Mouse (Mus musculus): ENCODE results near the gene Rab21. TPM values are rescaled to one million over a fixed set of nuclear protein-coding genes. Genes with fewer than 3 reads are reported as not detected.

Gene Rab21
- polyA plus RNA-seq, 1 experiment from 2014 or later: 15.4 TPM

DNA sequence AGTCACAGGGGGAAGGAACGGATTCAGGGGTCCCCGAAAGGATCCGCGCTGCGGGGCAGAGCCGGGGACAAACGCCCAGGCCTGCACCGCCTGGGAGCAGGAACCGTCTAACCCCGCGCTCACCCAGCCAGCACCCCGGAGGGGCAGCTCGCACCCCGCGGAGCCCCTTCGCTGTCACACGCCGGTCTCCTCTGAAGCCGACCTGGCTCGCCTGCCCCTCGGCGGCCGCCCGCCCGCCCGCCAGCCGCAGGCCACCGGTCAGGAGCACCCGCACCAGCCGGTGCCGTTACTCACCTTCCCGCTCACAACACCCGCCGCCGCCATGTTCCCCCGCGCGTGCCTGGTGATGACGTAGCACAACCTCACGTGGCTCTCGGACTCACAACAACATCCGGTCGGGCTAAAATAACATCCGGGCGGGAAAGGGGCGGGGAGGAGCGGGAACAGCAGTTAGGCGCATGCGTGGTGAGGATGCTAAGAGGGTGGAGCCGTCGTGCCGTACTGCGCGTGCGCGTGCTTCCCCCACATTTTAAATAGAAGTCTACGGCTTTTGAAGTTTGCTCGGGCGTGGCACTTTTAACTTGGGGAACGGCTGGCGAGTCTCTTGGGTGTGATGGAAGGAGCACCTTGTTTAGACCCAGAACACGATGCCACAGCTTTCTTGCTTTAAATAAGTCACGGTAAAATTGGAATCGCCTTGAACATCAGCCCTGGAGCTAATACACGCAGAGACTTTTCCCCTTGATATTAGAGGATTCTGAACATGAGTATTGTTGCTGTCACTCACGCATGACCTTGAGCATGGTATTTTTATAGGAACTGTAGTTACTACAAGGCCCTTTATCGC is 64.1 kb downstream of the Rab21 start, which contains the start of gene Tbc1d15:
TSS of gene Tbc1d15 (minus strand) at position 380 of the 847 bp plus-strand sequence.
- H3K9me3 ChIP-seq (ENCODE audit: control insufficient read depth, low read length): no peaks in the 10 kb centered on the region
- H3K27ac ChIP-seq (ENCODE audit: low read depth, low read length): peak within 1 kb of the TSS; percentile 39; the same call in 1 of the 2 replicates
- peak within 1 kb of the TSS; percentile 80 for H3K9ac ChIP-seq (replicated peaks; ENCODE audit: low read depth, low read length)
- WGBS: under 1% methylated on average over 65 of the region's 67 CpGs
- no peaks in the 10 kb centered on the region for H3K36me3 ChIP-seq (ENCODE audit: control insufficient read depth, insufficient read depth, low read length)
- H3K4me1 ChIP-seq (ENCODE audit: control insufficient read depth, insufficient read depth, low read length): peaks cover 8% of the 10 kb centered on the region; the same call in 1 of the 2 replicates
- ATAC-seq (ENCODE audit: low read depth): peak; percentile 99
- H3K4me2 ChIP-seq (ENCODE audit: low read depth, low read length): peak within 1 kb of the TSS; percentile 65
- peak within 1 kb of the TSS; percentile 94 for H3K4me3 ChIP-seq (ENCODE audit: low read depth, low read length)
- no peaks in the 10 kb centered on the region for H3K27me3 ChIP-seq (ENCODE audit: control insufficient read depth, insufficient read depth, low read length)

DNA sequence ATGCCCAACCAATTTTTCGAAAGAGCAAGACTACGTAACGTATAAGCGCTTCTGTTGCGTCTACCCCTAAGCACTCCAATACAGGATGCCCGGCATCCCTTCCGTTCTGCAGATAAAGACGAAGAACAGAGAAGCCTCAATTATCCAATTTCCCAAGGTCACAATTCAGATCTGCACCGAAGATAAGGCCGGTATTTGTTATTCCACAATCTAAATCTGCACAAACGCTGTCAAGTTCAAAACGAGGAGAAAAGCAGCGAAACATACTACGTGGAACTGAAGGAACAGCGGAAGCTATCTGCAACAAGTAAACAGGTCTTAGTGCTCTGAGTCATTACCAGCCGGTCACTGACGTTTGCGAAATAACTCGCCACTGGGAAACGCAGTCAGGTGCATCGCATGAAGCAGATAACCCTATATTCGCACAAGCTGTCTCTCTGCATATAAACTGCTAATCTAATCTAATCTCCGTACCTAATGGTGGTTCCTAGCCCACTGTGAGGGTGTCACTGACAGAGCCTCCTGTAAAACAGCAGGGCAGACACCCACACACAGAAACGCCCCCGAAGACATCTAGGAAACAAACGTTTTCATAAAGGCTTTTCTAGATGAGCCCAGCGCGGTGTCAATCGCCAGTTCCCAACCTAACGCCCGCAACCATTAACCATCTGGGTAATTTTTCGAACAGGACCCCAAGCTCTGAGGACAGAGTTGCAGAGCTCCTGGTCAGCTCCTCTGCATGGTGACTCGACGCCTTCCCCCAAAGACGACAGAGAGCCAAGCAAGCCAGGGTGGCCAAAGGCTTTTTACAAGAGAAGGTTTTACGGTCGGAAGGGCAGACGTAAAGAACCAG is 64.9 kb downstream of the Rab21 start:
- Histone ChIP-seq H3K4me2 (ENCODE audit: low read depth, low read length) (peak overlapping the region; percentile 64), H3K4me3 (ENCODE audit: low read depth, low read length) (peak overlapping the region; percentile 94), H3K36me3 (ENCODE audit: control insufficient read depth, insufficient read depth, low read length) (no peaks in the 10 kb centered on the region), H3K27ac (ENCODE audit: low read depth, low read length) (no peak overlapping the region), H3K9ac (replicated peaks; ENCODE audit: low read depth, low read length) (peak overlapping the region; percentile 80), H3K4me1 (ENCODE audit: control insufficient read depth, insufficient read depth, low read length) (peaks cover 8% of the 10 kb centered on the region; the same call in 1 of the 2 replicates), H3K27me3 (ENCODE audit: control insufficient read depth, insufficient read depth, low read length) (no peaks in the 10 kb centered on the region), H3K9me3 (ENCODE audit: control insufficient read depth, low read length) (no peaks in the 10 kb centered on the region)
- WGBS: 39% methylated on average over 33 of the region's 38 CpGs
- ATAC-seq (ENCODE audit: low read depth): no peak

DNA sequence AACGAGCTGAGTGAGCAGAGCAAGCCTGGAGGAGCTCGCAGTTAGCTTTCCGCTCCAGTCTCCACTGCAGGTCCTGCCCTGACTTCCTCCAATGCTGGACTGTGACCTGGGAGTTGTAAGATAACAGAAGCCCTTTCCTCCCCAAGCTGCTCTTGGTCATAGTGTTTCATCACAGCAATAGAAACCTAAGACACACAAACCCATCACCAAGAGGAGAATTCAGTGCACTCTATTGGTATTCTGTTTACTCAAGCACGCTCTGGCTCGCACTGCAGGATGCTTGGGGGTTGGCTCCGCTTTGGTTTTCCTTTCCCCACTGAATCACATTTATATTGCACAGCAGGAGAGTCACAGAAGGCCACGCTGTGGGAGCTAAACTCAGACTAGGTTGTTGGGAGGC is 67.4 kb downstream of the Rab21 start:
- Histone ChIP-seq H3K27me3 (ENCODE audit: control insufficient read depth, insufficient read depth, low read length) (no peaks in the 10 kb centered on the region), H3K36me3 (ENCODE audit: control insufficient read depth, insufficient read depth, low read length) (no peaks in the 10 kb centered on the region), H3K4me1 (ENCODE audit: control insufficient read depth, insufficient read depth, low read length) (peaks cover 8% of the 10 kb centered on the region; the same call in 1 of the 2 replicates), H3K9ac (replicated peaks; ENCODE audit: low read depth, low read length) (no peak overlapping the region), H3K27ac (ENCODE audit: low read depth, low read length) (no peak overlapping the region), H3K4me3 (ENCODE audit: low read depth, low read length) (no peak overlapping the region), H3K4me2 (ENCODE audit: low read depth, low read length) (no peak overlapping the region), H3K9me3 (ENCODE audit: control insufficient read depth, low read length) (no peaks in the 10 kb centered on the region)
- ATAC-seq (ENCODE audit: low read depth): no peak
- 42% methylated on average over 7 of the region's 7 CpGs for WGBS

DNA sequence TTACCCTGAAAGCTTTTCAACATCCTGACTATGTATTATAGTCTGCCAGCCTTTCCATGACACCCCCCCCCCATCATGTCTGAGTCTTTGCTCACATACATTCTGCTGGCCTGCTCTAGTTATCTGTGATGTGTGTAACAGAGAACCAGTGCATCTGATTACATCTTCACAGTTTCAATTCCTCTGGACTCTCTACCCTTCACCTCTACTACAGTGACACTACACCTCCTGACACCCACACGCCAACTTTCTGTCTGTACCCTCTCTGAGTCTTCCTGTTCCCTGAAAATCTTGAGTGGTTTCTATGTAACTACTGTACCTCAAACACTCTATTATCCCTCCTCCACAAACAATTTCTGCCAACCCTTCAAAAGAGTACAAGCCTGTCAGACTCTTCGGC is 69.9 kb downstream of the Rab21 start:
- no peak overlapping the region for H3K4me2 ChIP-seq (ENCODE audit: low read depth, low read length)
- no peaks in the 10 kb centered on the region for H3K9me3 ChIP-seq (ENCODE audit: control insufficient read depth, low read length)
- no peaks in the 10 kb centered on the region for H3K36me3 ChIP-seq (ENCODE audit: control insufficient read depth, insufficient read depth, low read length)
- 97% methylated on average over 2 of the region's 2 CpGs for WGBS
- H3K4me3 ChIP-seq (ENCODE audit: low read depth, low read length): no peak overlapping the region
- H3K27ac ChIP-seq (ENCODE audit: low read depth, low read length): no peak overlapping the region
- no peak overlapping the region for H3K9ac ChIP-seq (replicated peaks; ENCODE audit: low read depth, low read length)
- peaks cover 7% of the 10 kb centered on the region; the same call in 1 of the 2 replicates for H3K4me1 ChIP-seq (ENCODE audit: control insufficient read depth, insufficient read depth, low read length)
- no peak for ATAC-seq (ENCODE audit: low read depth)
- H3K27me3 ChIP-seq (ENCODE audit: control insufficient read depth, insufficient read depth, low read length): no peaks in the 10 kb centered on the region

DNA sequence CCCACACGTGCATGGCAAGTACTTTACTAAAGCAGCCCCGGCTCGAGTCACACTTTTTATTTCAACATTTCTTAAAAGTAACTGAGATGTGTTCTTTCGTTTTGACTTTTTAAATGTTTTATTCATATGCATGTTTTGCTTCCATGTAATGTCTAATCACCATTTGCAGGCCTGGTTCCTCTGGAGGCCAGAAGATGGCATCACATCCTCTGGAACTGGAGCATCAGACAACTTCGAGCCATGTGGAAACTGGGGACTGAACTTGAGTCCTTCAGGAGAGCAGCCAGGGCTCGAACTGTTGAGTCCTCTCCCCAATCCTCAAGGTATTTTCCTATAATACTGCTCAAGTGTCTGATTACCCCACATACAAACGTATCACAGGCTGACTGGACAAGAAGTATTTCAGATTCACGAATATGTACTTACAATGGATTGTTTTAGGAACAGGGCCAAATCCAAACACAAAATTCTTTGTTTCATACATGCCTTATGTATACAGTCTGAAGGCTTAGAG is 74.3 kb downstream of the Rab21 start:
- no peak for ATAC-seq (ENCODE audit: low read depth)
- WGBS: 87% methylated on average over 8 of the region's 8 CpGs
- H3K9me3 ChIP-seq (ENCODE audit: control insufficient read depth, low read length): no peaks in the 10 kb centered on the region

DNA sequence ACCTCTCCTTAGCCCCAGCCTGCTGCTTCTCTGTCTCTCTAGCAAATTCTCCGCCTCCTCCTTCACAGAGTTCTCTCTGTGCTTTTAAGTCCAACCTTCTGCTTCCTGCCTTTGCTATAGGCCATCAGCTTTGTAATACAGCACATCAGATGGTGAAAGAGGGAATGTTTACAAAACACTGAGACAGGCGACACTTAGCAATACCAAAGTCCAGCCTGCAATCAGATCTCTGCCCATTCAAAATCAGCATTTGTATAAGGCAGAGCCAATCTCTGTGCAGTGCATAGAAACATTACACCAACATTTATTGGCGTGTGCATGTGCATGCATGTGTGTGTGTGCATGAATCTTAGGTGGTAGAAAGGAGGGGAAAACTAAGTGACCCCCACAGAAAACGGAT is 77.5 kb downstream of the Rab21 start:
- H3K4me3 ChIP-seq (ENCODE audit: low read depth, low read length): no peak overlapping the region
- H3K9me3 ChIP-seq (ENCODE audit: control insufficient read depth, low read length): no peaks in the 10 kb centered on the region
- H3K4me1 ChIP-seq (ENCODE audit: control insufficient read depth, insufficient read depth, low read length): no peaks in the 10 kb centered on the region
- no peak overlapping the region for H3K9ac ChIP-seq (replicated peaks; ENCODE audit: low read depth, low read length)
- H3K27me3 ChIP-seq (ENCODE audit: control insufficient read depth, insufficient read depth, low read length): no peaks in the 10 kb centered on the region
- no peak for ATAC-seq (ENCODE audit: low read depth)
- no peak overlapping the region for H3K4me2 ChIP-seq (ENCODE audit: low read depth, low read length)
- no peak overlapping the region for H3K27ac ChIP-seq (ENCODE audit: low read depth, low read length)
- H3K36me3 ChIP-seq (ENCODE audit: control insufficient read depth, insufficient read depth, low read length): peaks cover 23% of the 10 kb centered on the region
- 93% methylated on average over 4 of the region's 4 CpGs for WGBS

More for the DNA sequence above, 74.3 kb downstream of the Rab21 start:
- H3K36me3 ChIP-seq (ENCODE audit: control insufficient read depth, insufficient read depth, low read length): peaks cover 23% of the 10 kb centered on the region
- no peak overlapping the region for H3K9ac ChIP-seq (replicated peaks; ENCODE audit: low read depth, low read length)
- H3K27ac ChIP-seq (ENCODE audit: low read depth, low read length): no peak overlapping the region
- H3K27me3 ChIP-seq (ENCODE audit: control insufficient read depth, insufficient read depth, low read length): no peaks in the 10 kb centered on the region
- no peaks in the 10 kb centered on the region for H3K4me1 ChIP-seq (ENCODE audit: control insufficient read depth, insufficient read depth, low read length)
- H3K4me2 ChIP-seq (ENCODE audit: low read depth, low read length): no peak overlapping the region
- H3K4me3 ChIP-seq (ENCODE audit: low read depth, low read length): no peak overlapping the region

Other genes with a start within 250 kb of the Rab21 start
- gene Tph2, start 130.6 kb downstream of the Rab21 start, polyA plus RNA-seq (2014; fragmentation: Nextera tagmentation; extraction: Ambion mirVana): 0.30 and 0.42 TPM in 2 replicates
- gene Tbc1d15, start 64.1 kb downstream of the Rab21 start, polyA plus RNA-seq (2014; fragmentation: Nextera tagmentation; extraction: Ambion mirVana): 32.3 and 38.0 TPM in 2 replicates
- 39.3 and 42.1 TPM in 2 replicates for gene Tmem19, start 46.9 kb upstream of the Rab21 start, polyA plus RNA-seq (2014; fragmentation: Nextera tagmentation; extraction: Ambion mirVana)
- 20.7 and 25.9 TPM in 2 replicates for gene Thap2, start 68.8 kb upstream of the Rab21 start, polyA plus RNA-seq (2014; fragmentation: Nextera tagmentation; extraction: Ambion mirVana)
- 26.6 and 31.3 TPM in 2 replicates for gene Zfc3h1, start 69.4 kb upstream of the Rab21 start, polyA plus RNA-seq (2014; fragmentation: Nextera tagmentation; extraction: Ambion mirVana)

All from neural tube, embryonic 14.5 days (tissue).